Mouse (Mus musculus): Measurements from ENCODE around the gene Hs1bp3. TPM values are rescaled to one million over a fixed set of nuclear protein-coding genes. Genes with fewer than 3 reads are reported as not detected.

Hs1bp3 gene
- polyA plus RNA-seq, 1 experiment from 2014 or later: 11.1 TPM

- H3K27ac ChIP-seq (replicated peaks in 1 of 2; ENCODE audit: control insufficient read depth in 1 of 2, insufficient read depth in 1 of 2, low read depth in 2 of 2, low read length in 2 of 2): no peak overlapping the region
- peaks cover 83% of the 10 kb centered on the region for H3K36me3 ChIP-seq (ENCODE audit: control insufficient read depth, insufficient read depth, low read length)
- ATAC-seq (ENCODE audit: insufficient number of reproducible peaks, insufficient read depth, low FRiP score, low read depth): no peak
- no peaks in the 10 kb centered on the region for H3K4me1 ChIP-seq (ENCODE audit: control insufficient read depth in 2 of 2, insufficient read depth in 2 of 2, low read length in 2 of 2)
- 88% methylated on average over 10 of the region's 10 CpGs for WGBS
- H3K9ac ChIP-seq (ENCODE audit: low read length): no peak overlapping the region
- H3K4me3 ChIP-seq (ENCODE audit: control insufficient read depth in 1 of 2, insufficient read depth in 1 of 2, low read depth in 1 of 2, low read length in 2 of 2): no peak overlapping the region
- H3K4me2 ChIP-seq (ENCODE audit: low read length): no peak overlapping the region
- H3K27me3 ChIP-seq (ENCODE audit: control insufficient read depth, insufficient read depth, low read length): no peaks in the 10 kb centered on the region
- no peaks in the 10 kb centered on the region for H3K9me3 ChIP-seq (ENCODE audit: control insufficient read depth, low read length)
Measured at GRCm38 (mm10) chr12:8321506-8321905, 8.3 kb downstream of the Hs1bp3 start.

GRCm38 (mm10) chr12:8324086-8324485 is 10.9 kb downstream of the Hs1bp3 start:
- Histone ChIP-seq H3K4me2 (ENCODE audit: low read length) (no peak overlapping the region), H3K4me1 (ENCODE audit: control insufficient read depth in 2 of 2, insufficient read depth in 2 of 2, low read length in 2 of 2) (peaks cover 3 to 9% of the 10 kb centered on the region in 2 experiments), H3K9ac (ENCODE audit: low read length) (no peak overlapping the region), H3K36me3 (ENCODE audit: control insufficient read depth, insufficient read depth, low read length) (peaks cover 75% of the 10 kb centered on the region), H3K4me3 (ENCODE audit: control insufficient read depth in 1 of 2, insufficient read depth in 1 of 2, low read depth in 1 of 2, low read length in 2 of 2) (no peak overlapping the region), H3K27ac (replicated peaks in 1 of 2; ENCODE audit: control insufficient read depth in 1 of 2, insufficient read depth in 1 of 2, low read depth in 2 of 2, low read length in 2 of 2) (no peak overlapping the region), H3K27me3 (ENCODE audit: control insufficient read depth, insufficient read depth, low read length) (no peaks in the 10 kb centered on the region), H3K9me3 (ENCODE audit: control insufficient read depth, low read length) (no peaks in the 10 kb centered on the region)
- 82% methylated on average over 10 of the region's 10 CpGs for WGBS
- no peak for ATAC-seq (ENCODE audit: insufficient number of reproducible peaks, insufficient read depth, low FRiP score, low read depth)

- no peak overlapping the region for H3K4me2 ChIP-seq (ENCODE audit: low read length)
- no peak overlapping the region for H3K4me3 ChIP-seq (ENCODE audit: control insufficient read depth in 1 of 2, insufficient read depth in 1 of 2, low read depth in 1 of 2, low read length in 2 of 2)
- WGBS: 90% methylated on average over 13 of the region's 13 CpGs
- H3K27me3 ChIP-seq (ENCODE audit: control insufficient read depth, insufficient read depth, low read length): no peaks in the 10 kb centered on the region
- H3K36me3 ChIP-seq (ENCODE audit: control insufficient read depth, insufficient read depth, low read length): peaks cover 73% of the 10 kb centered on the region
- ATAC-seq (ENCODE audit: insufficient number of reproducible peaks, insufficient read depth, low FRiP score, low read depth): no peak
- H3K9ac ChIP-seq (ENCODE audit: low read length): no peak overlapping the region
- H3K27ac ChIP-seq (replicated peaks in 1 of 2; ENCODE audit: control insufficient read depth in 1 of 2, insufficient read depth in 1 of 2, low read depth in 2 of 2, low read length in 2 of 2): no peak overlapping the region
- H3K9me3 ChIP-seq (ENCODE audit: control insufficient read depth, low read length): no peaks in the 10 kb centered on the region
- peaks cover 3 to 9% of the 10 kb centered on the region in 2 experiments for H3K4me1 ChIP-seq (ENCODE audit: control insufficient read depth in 2 of 2, insufficient read depth in 2 of 2, low read length in 2 of 2)
Measured at GRCm38 (mm10) chr12:8325245-8325942, 12.2 kb downstream of the Hs1bp3 start.

- Histone ChIP-seq H3K36me3 (ENCODE audit: control insufficient read depth, insufficient read depth, low read length) (peaks cover 68% of the 10 kb centered on the region), H3K27ac (replicated peaks in 1 of 2; ENCODE audit: control insufficient read depth in 1 of 2, insufficient read depth in 1 of 2, low read depth in 2 of 2, low read length in 2 of 2) (no peak overlapping the region), H3K4me3 (ENCODE audit: control insufficient read depth in 1 of 2, insufficient read depth in 1 of 2, low read depth in 1 of 2, low read length in 2 of 2) (no peak overlapping the region), H3K9me3 (ENCODE audit: control insufficient read depth, low read length) (no peaks in the 10 kb centered on the region), H3K4me2 (ENCODE audit: low read length) (no peak overlapping the region), H3K9ac (ENCODE audit: low read length) (no peak overlapping the region), H3K27me3 (ENCODE audit: control insufficient read depth, insufficient read depth, low read length) (no peaks in the 10 kb centered on the region), H3K4me1 (ENCODE audit: control insufficient read depth in 2 of 2, insufficient read depth in 2 of 2, low read length in 2 of 2) (peaks cover 6 to 14% of the 10 kb centered on the region in 2 experiments)
- no peak for ATAC-seq (ENCODE audit: insufficient number of reproducible peaks, insufficient read depth, low FRiP score, low read depth)
- WGBS: 89% methylated on average over 17 of the region's 17 CpGs
Measured at GRCm38 (mm10) chr12:8325943-8326522, 12.8 kb downstream of the Hs1bp3 start.

GRCm38 (mm10) chr12:8326825-8327674 is 13.8 kb downstream of the Hs1bp3 start:
- Histone ChIP-seq H3K4me1 (ENCODE audit: control insufficient read depth in 2 of 2, insufficient read depth in 2 of 2, low read length in 2 of 2) (peaks cover 12 to 24% of the 10 kb centered on the region in 2 experiments), H3K4me2 (ENCODE audit: low read length) (peak overlapping the region; percentile 37), H3K4me3 (ENCODE audit: control insufficient read depth in 1 of 2, insufficient read depth in 1 of 2, low read depth in 1 of 2, low read length in 2 of 2) (no peak overlapping the region), H3K27ac (replicated peaks in 1 of 2; ENCODE audit: control insufficient read depth in 1 of 2, insufficient read depth in 1 of 2, low read depth in 2 of 2, low read length in 2 of 2) (peak overlapping the region in 1 of 2 experiments; percentile 29; a peak in 3 of 4 replicates), H3K27me3 (ENCODE audit: control insufficient read depth, insufficient read depth, low read length) (no peaks in the 10 kb centered on the region), H3K9me3 (ENCODE audit: control insufficient read depth, low read length) (no peaks in the 10 kb centered on the region), H3K9ac (ENCODE audit: low read length) (peak overlapping the region; percentile 45), H3K36me3 (ENCODE audit: control insufficient read depth, insufficient read depth, low read length) (peaks cover 58% of the 10 kb centered on the region)
- 37% methylated on average over 17 of the region's 17 CpGs for WGBS
- ATAC-seq (ENCODE audit: insufficient number of reproducible peaks, insufficient read depth, low FRiP score, low read depth): peak; percentile 65

DNA sequence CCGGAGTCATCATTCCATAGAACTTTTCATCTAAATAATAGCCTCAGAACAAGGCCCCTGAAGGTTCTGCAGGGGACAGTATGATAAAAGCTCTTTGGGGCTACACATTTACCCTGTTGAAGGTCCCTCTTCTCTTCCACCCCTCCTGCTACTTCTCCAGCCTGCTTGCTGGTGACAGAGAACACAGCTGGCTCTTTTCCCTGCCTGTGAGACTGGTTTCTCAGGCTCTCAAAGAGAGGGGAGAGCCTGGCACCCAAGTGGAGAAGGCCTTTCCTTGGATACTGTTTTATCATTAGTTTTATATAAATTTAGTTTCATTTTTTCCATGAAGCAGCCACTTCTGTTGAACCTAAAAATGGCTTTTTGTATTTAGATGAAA is 14.4 kb downstream of the Hs1bp3 start:
- no peak for ATAC-seq (ENCODE audit: insufficient number of reproducible peaks, insufficient read depth, low FRiP score, low read depth)
- Histone ChIP-seq H3K4me1 (ENCODE audit: control insufficient read depth in 2 of 2, insufficient read depth in 2 of 2, low read length in 2 of 2) (peaks cover 15 to 28% of the 10 kb centered on the region in 2 experiments), H3K4me3 (ENCODE audit: control insufficient read depth in 1 of 2, insufficient read depth in 1 of 2, low read depth in 1 of 2, low read length in 2 of 2) (no peak overlapping the region), H3K36me3 (ENCODE audit: control insufficient read depth, insufficient read depth, low read length) (peaks cover 52% of the 10 kb centered on the region), H3K27me3 (ENCODE audit: control insufficient read depth, insufficient read depth, low read length) (no peaks in the 10 kb centered on the region), H3K27ac (replicated peaks in 1 of 2; ENCODE audit: control insufficient read depth in 1 of 2, insufficient read depth in 1 of 2, low read depth in 2 of 2, low read length in 2 of 2) (peak overlapping the region in 1 of 2 experiments; percentile 29; a peak in 2 of 4 replicates), H3K4me2 (ENCODE audit: low read length) (no peak overlapping the region), H3K9ac (ENCODE audit: low read length) (peak overlapping the region; percentile 45; the same call in 1 of the 2 replicates), H3K9me3 (ENCODE audit: control insufficient read depth, low read length) (no peaks in the 10 kb centered on the region)
- WGBS: 81% methylated on average over 1 of the region's 1 CpGs

GRCm38 (mm10) chr12:8329236-8329635 is 16.0 kb downstream of the Hs1bp3 start:
- no peak for ATAC-seq (ENCODE audit: insufficient number of reproducible peaks, insufficient read depth, low FRiP score, low read depth)
- H3K4me3 ChIP-seq (ENCODE audit: control insufficient read depth in 1 of 2, insufficient read depth in 1 of 2, low read depth in 1 of 2, low read length in 2 of 2): no peak overlapping the region
- H3K27ac ChIP-seq (replicated peaks in 1 of 2; ENCODE audit: control insufficient read depth in 1 of 2, insufficient read depth in 1 of 2, low read depth in 2 of 2, low read length in 2 of 2): no peak overlapping the region
- H3K9ac ChIP-seq (ENCODE audit: low read length): no peak overlapping the region
- peaks cover 36% of the 10 kb centered on the region for H3K36me3 ChIP-seq (ENCODE audit: control insufficient read depth, insufficient read depth, low read length)
- peaks cover 21 to 37% of the 10 kb centered on the region in 2 experiments for H3K4me1 ChIP-seq (ENCODE audit: control insufficient read depth in 2 of 2, insufficient read depth in 2 of 2, low read length in 2 of 2)
- no peaks in the 10 kb centered on the region for H3K9me3 ChIP-seq (ENCODE audit: control insufficient read depth, low read length)
- no peak overlapping the region for H3K4me2 ChIP-seq (ENCODE audit: low read length)
- H3K27me3 ChIP-seq (ENCODE audit: control insufficient read depth, insufficient read depth, low read length): no peaks in the 10 kb centered on the region
- WGBS: 96% methylated on average over 7 of the region's 7 CpGs

Measured in heart, embryonic 14.5 days (tissue).